Mouse (Mus musculus) testis, postnatal 14 days (tissue): ENCODE results near the gene Lamb3.
"Not testable (repeated sequence)": the region's sequence is repeated elsewhere in the genome, so short reads cannot be mapped to it uniquely, and the experiment has no call there.

Source experiments
- DNase-seq: peaks from one replicate; pipeline ENCODE4 v3.0.0; 2021; ENCODE audit warnings: low spot score

The Lamb3 gene

DNA sequence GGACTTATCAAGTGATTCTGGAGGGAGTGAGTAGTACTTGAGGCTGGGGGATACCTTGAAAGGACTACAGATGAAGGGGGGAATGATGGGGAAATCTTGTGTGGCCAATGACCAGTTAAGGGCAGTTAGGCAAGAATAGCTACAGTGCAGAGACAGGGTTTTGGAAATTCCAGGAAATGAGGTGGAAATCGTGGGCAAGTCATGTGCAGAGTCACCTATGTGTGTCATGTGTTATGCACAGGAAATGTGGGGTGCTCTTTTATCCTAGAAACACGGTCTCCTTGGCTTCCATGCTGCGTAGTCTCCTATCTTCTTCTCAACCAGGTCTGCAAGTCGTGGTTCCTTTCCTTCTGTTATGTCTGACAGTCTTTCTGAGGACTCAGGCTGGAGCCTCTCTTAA lies 72.0 kb downstream of the Lamb3 start:
- no peak for DNase-seq

DNA sequence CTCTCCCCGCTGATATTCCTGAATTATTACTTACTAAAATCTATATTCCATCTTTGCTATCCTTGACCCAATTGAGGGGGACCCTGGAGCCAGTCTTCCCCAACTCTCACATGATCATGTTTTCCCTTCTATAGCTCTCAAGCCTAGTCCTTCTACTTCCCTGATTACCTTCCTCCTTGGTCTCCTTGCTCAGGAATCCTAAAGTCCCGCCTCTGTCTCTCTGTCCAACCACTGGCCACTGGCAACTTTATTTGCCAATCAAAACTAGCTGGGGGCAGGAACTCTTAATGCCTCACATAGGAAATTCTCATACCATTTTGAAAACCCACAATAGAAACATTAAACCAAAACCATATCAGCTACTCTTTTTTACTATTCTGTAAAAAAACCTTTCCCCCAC lies 73.8 kb downstream of the Lamb3 start:
- no peak for DNase-seq

DNA sequence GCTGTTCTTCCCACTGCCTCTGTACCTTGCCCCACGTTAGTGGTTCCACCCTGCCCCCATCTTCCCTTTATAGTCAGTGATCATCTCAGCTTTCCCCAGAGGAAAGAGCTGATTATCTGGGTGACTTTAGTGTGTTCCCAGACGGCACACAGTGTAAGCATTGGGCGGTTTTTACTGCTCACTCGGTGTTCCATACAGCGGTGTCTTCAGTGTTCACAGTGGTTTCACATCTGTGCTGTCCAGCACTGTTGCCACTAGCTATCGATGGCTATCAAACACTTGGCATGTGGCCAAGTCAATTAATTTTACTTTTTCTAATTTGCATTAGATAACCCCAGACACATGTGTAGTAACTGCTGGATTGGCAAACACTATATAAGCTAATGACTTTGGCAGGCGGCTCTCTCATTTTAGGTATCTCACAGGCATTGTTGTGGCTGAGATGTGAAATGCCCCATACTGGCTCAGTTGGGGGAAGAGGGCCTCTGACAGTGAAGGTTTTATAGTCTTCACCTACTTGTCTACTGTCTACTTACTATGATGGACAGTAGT lies 76.8 kb downstream of the Lamb3 start:
- DNase-seq: no peak

DNA sequence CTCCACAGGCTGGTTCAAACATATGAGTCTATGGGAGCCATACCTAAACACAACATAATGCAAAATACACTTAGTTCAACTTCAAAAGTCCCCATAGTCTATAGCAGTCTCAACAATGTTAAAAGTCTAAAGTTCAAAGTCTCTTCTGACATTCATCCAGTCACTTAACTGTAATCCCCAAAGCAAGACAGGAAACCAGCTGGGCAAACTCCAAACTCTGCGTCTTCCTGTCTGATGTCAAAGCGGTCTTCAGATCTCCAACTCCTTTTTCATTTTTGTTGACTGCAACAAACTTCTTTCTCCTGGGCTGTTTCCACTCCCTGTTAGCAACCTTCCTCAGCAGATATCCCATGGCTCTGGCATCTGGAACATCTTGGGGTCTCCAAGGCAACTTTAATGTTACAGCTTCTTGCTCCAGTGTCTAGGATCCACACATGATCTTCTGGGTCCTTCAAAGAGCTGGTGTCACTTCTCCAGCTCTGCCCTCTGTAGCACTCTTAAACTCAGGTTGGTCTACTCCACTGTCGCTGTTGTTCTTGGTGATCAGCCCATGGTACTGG lies 78.3 kb downstream of the Lamb3 start:
- not testable (repeated sequence) for DNase-seq

DNA sequence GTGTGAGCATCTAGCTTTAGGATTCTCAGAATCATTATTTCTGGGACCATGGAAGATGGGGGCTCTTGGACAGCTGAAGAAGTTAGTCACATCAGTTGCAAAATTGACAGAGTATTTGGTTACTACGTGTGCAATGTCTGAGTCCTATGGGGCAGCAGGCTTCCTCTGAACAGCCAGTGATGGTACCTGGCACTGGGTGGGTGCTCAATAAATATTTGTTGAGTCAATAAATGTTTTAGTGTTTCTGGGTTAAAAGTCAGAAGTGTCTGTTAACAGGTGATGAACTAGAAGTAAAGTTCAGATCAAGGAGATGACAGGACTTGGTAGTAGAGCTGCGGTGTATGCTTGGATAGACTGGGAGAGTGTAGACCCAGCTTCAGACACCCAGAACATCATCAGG lies 80.1 kb downstream of the Lamb3 start:
- DNase-seq: no peak

DNA sequence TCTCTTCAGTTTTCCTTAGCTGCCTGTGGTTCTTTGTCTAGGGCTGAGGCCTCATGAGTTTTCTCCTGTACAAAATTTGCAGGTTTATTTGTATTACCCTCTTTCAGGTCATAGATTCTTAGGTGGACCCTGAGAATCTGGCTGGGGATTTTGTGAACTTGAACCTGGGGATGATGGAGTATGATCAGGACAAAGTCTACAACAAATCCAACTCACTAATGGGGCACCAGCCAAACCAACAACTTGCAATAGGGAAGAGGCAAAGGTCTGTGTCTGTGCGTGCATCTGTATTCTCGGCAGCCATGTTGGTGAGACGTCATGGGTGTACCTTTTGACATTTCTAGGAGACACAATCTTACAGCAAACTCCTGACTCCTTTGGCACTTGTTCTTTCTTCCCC lies 81.6 kb downstream of the Lamb3 start:
- no peak for DNase-seq

DNA sequence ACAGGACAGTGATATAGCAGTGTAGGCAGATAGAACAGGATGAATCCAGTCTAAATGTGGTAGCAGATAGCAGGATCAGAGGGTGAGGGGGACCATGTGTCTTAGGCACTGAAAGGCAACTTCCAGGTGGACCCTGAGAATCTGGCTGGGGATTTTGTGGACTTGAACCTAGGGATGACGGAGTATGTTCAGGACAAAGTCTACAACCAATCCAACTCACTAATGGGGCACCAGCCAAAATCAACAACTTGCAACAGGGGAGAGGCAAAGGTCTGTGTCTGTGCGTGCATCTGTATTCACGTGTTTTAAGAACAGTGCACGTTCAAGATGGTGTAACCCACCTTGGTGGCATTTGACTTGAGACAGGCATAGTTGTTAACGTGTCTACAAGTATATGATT lies 82.4 kb downstream of the Lamb3 start:
- DNase-seq: no peak

DNA sequence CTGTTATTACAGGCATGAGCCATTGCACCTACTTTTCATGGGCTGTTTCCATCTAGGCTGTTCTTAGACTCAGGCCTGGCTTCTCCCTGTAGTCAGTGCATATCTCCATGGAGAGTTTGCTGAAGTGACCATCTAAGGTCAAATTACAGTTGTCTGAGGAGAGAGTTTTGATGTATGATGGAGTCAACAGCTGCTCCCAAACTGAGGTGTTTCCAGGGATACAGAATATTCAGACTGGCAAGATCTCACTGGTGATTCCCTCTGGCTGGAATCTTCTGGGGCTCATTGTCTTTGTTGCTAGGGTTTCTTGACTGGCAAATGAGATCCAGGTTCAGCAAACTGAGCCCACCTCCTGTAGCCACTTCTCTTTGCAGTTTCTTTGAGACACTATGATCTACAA lies 83.2 kb downstream of the Lamb3 start:
- DNase-seq: no peak

DNA sequence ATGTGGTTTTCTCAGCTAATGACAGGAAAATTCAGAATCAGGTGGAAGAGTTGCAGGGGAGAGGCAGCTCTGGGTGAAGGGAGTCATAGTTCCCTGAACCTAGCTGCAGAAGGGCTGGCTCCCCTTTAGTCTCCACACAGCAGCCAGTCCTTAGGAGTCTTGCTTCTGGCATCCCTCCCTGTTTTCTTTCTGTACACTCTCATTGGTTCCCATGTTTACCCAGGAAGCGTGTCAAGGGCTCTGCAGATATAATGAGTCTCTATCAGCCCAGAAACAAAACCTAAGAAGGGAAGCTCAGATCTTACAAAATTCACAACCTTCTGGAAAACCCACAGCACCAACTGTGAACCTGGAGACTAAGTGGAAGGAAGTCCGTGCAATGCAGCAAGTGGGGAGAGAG lies 85.5 kb downstream of the Lamb3 start:
- DNase-seq: no peak

DNA sequence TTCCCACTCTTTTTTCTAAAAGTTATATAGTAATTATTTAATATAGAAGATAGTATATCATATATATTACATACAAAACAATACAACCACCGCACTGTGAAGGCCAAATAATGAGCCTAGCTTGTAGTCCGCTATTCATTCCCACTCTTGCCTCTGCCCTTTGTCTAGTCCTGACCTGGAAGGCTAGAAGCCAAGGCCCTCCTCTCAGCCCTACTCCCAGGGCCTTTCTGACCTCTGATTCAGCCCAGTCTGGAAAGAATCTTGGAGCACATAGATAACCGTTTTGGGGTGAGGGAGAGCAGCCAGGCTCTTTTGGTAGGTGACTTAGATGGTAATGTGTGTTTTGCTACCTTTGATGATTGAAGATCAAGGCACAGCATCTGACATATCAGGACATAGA lies 86.4 kb downstream of the Lamb3 start:
- no peak for DNase-seq

DNA sequence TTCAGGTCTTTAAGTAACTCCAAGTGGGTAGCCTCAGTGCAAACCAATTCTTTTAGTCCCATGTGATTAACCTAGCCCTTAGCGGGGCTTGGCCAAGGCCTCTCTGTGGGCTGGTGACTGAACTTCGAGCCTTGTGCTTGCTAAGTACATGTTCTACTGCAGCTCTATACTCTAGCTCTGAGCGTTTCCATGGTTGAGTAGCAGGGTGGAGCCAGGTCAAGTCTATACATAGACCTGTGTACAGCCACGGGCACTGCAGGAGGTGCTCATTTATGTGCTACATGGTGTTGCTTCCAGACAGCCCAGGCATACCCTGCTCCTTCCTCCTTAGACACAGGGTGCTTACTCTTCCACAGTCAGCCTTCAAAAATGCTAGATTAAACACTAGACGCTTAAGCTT lies 88.4 kb downstream of the Lamb3 start:
- no peak for DNase-seq

DNA sequence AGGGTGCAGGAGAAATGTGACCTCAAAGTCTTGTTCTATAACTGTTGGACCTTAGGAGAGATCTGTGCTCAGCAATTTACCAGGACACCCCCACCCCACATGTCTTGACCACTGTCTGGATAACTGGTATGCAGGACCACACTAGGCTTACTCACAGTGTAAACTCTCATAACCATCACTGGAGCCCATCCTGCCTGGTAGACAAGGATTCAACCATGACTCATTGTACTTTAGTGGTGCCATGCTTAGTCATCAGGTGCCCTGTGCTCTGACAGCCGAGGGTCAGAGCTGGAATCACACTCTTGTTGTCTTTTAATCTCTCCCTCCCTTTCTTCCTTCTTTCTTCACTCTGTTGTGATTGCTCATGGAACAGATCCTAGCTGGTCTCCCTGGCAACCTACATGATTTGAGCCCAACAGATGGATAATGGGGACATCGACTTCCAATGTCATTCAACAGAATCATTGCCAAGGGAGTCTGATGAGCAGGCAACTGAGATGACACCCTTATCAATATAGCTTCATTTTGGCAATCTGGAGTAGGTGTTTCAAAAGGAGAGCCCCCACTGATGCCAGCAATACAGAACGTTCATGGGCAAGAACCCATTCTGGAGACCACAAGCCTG lies 90.8 kb downstream of the Lamb3 start:
- no peak for DNase-seq

DNA sequence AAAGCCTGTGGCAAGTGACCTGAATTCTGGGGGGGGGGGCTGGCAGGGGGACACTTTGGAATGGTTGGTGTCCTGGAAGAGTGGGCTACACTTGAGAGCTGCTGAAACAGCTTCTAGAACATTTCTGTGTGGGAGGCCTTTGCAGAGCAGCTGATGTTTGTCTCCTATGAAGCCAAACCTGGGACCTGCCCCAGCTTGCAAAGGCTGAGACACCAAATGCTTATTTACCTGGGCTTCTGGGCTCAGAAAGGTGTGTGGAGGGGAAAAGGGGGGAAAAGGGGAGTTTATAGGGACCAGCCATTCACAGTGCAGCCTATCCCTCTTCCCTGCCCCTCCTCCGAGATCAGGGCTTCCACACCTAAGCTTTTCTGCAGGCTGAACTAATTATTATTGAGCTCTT lies 92.5 kb downstream of the Lamb3 start:
- no peak for DNase-seq

DNA sequence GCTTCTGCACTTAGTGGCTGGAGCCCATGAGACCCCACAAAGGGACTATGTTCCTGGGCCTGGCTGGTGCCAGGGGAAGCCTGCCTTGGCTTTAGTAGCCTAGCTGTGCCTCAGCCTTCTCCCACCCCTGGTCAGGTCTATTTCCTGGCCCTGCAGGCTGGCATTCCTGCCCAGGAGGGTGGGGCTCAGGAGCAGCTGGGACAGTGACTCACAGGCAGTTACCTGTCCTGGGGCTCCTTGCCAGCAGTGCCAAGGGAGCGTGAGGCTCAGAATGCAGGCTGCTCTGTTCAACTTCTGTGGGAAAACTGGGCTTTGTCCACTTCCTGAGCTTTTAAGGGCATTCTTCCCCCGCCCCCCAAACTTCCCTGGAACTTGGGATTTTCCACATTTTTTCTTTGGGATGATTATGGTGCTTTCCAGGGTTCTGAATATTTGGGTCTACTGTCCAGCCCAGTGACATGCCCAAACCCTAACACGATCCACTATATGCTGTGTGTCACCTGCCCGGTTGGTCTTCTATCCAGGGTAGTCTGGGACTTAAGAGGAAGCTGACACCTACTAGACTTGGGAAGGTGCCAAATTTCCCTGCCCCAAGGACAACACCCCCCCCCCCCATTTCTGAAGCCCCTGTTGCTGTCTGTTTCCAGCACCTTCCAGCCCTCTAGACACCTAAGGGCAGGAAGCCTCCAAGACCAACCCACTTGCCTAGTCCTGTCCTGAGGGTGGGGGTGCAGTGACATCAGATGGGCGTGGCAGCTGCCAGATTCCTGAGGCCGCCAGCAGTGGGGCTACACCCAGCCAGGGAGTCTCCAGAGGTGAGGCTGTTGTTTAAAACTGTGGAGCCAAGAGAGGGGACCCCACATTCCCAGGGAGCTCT lies 94.0 kb downstream of the Lamb3 start:
- peak; percentile 24 for DNase-seq

DNA sequence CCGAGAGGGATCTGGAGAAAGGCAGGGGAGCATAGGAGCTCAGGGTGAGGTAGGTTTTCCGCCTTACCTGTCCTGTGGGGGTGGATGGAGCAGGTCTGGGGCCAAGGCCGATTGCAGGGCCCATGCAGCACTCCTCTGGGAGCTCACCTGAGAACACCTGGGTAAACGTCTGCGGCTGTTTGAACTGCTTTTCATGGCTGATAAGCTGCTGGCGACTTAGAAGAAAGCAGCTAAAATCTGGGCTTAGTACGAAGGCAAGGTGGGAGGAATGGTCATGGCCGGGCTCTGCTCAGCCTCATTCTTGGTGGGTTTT lies 94.5 kb downstream of the Lamb3 start:
- no peak for DNase-seq

DNA sequence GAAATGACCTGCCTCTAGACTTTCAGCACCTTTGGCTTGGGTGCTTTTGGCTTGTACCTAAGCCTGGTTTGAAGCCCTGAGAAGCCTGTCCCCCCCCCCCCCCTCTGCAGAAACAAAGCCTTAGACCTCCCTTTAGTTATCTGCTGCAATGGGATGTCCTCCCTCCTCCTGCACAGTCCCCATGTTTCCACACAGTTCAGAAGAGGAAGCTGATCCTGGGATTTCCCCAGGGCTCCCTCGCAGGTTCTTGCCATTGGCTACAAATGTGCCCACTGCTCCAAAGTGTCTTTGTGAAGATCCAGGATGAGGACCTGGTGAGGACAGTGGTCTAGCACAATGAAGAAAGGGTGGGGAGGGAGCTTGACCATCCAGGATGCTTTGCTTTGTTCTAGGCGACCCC lies 95.6 kb downstream of the Lamb3 start:
- no peak for DNase-seq

DNA sequence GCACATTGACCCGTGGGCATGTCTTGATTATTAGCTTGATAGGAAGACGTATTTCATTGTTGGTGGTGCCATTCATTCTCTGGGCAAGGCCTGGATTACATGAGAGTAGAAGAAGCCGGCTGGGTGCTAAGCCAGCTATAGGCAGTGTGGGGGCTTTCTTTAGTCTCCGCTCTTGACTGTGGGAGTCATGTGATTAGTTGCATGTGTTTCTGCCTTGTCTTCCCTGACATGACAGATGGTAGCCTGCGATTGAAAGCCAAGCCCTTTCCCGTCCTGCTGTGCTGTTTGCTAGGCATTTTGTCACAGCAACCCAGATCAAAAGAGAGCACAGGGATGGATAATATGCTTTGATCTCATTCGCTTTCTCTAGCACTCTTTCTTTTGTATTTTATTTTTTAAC lies 97.9 kb downstream of the Lamb3 start:
- no peak for DNase-seq

DNA sequence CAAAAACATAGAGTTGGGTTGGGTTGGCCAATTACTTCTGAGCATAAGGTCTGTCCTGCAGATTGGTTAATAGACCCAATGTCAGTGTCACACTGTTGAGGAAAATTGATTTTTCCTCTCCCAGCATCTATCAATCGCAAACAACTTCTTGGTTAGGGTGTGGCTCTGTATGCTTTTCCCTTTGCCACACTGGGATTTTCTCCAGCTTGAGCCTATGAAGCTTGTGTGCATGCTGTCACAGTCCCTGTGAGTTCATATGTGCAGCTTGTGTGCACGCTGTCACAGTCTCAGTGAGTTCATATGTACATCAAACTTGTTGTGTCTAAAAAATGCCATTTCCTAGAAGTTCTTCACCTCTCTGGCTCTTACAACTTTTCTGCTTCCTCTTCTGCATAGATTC lies 99.3 kb downstream of the Lamb3 start:
- no peak for DNase-seq

DNA sequence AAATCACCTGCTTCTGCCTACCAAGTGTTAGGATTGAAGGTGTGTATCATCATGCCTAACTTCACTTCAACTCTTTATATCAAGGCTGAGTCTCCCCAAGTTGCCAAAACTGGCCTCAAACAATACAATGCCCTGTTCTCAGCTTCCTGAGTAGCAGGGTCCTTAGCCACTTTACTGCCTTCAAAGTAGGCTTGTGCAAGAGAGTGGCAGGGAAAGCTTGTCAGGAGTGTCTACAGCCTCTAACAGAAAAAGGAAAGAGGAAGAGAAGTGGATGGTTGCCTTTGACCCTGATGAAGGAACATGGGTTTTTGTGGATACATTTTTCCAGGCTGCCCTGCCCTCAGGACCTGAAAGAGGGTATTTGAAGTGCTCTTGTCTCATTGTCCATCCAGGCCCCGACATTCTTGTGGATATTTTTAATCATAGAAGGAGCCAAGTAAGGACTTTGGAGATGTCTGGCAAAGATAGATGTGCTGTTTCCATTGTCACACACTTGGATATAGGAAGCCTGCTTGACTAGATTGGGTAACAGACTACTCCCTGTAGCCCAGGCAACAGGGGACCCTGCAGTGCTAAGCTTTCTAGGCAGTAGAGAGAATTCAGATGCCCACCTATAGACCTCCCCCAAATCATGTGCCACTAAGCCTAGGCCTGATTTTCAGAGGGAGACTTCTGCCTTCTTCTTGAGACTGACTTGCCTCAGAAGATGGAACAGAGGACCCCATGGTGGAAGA lies 102.5 kb downstream of the Lamb3 start:
- no peak for DNase-seq

DNA sequence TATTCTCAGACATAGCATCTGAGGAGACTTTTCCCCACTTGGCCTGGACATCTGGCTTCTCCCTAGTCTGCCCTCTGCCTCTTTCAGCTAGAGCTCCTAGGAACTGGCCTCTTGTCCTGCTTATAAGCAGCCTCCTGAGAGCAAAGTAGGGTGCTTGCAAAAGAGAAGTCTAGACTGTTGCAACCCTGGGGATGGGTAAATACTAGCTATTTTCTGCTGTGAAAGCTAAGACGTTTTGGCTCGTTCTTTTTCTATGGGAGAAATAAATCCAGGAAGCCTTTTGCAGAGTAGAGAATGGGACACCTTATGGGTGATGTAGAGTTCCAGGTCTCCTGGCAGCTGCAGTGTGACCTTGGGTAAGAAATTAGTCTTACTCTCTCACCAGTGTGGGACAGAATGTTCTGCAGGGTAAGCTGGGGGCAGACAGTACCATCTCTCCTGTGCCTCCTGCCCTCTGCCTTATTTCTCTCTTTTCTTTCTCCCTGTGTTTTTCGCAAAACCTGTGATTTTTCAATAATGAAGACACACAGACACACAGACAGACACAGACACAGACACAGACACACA lies 103.1 kb downstream of the Lamb3 start:
- no peak for DNase-seq

DNA sequence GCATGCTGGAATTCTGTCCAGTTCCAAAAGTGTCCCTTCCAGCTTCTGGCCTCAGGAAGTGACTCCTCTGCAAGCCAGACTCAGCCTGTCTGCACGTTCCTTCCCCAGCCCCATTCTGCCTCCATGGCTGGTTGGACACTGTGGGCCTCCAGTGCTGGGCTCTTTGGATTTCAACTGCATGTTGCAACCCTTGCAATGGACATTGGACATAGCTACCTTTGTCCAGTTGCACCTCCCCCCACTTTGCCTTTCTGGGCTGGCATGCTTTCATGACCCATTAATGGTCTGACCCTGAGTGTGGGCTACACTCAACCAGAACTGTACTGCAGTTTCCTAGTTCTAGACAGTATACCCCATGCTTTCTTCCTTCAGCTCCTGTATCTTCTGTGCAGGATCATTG lies 104.1 kb downstream of the Lamb3 start:
- DNase-seq: no peak

DNA sequence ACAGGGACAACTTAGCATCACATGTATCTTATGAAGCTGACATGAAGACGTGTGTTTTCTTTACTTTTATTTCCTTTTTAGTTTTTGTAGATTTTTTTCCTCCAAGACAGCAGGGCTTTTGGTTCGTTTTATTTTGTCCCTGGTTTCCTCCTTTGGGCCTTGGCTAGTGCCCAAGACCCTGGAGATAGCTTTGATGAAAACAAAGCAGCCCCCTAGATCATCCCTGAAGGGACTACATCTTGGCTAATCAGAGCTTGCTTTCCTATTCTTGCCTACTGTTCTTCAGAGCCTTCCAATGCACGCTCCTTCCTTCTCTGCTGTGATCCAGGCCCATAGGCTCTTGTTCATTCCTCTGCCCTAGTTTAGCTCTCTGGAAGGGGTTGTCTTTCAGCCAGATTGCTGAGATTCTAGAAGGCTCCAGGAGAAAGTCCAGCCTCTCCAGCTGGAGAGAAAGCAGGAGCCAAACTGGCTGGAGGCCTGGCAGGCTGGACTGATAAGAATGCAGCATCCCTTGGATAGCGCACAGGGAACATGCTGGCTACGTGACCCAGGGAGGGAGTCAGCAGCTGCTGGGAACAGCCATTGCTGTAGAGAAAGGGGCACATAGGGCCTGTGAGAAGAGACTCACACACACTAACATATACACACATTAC lies 108.3 kb downstream of the Lamb3 start:
- DNase-seq: peak; percentile 80
